Mouse (Mus musculus): ENCODE results near the gene Efcab14. TPM values are rescaled to one million over a fixed set of nuclear protein-coding genes. Genes with fewer than 3 reads are reported as not detected.

The Efcab14 gene
- polyA plus RNA-seq, 1 experiment, result 31.2 TPM

DNA sequence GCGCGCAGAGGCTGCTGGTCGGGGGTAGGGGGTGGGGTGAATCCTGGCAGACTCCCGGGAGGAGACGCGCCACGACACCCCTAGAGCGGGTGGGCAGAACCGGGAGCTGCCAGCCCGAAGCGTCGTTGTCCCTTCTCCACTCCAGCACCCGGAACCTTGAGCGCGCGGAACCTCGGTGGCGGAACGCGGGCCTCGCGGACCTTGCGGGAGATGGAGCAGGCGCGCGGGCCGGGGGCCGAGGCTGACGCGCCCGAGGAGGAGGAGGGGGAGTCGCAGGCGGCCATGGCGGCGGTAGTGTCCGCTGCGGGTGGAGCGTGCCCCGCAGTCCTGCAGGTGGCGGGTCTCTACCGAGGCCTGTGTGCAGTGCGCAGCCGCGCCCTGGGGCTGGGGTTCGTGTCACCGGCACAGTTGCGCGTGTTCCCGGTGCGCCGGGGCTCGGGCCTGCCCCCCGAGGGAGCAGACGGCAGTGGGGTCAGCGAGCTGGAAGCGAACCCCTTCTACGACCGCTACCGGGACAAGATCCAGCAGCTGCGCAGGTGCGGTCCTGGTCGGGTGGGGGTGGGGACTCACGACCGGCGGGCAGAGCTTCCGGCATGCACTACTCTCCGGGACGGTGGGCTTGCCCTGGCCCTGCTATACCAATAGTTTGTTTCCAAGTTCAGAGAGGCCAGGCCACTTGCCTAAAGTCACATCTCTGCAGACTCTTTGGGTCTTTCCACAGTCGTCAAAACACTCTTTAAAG lies 47.4 kb downstream of the Efcab14 start, which contains the start of gene Atpaf1:
Gene Atpaf1, plus strand, starts transcription at position 44 of the 742 bp plus-strand sequence.
- peak; percentile 74 for DNase-seq

GRCm38 (mm10) chr4:115785511-115786034 lies 48.0 kb downstream of the Efcab14 start:
- TF ChIP-seq POLR2A (IDR thresholded peaks at IDR 0.05; ENCODE audit: control insufficient read depth, extremely low read depth, insufficient read depth, low read length, poor library complexity) (no peak), CTCF (IDR thresholded peaks at IDR 0.05; ENCODE audit: borderline replicate concordance, control insufficient read depth, extremely low read depth, insufficient read depth, low read length, poor library complexity) (no peak)
- Histone ChIP-seq H3K4me1 (replicated peaks; ENCODE audit: control insufficient read depth, insufficient read depth, low read length) (peaks cover 8% of the 10 kb centered on the region), H3K36me3 (ENCODE audit: control insufficient read depth, insufficient read depth, low read length) (peaks cover 23% of the 10 kb centered on the region), H3K4me3 (ENCODE audit: control insufficient read depth, insufficient read depth, low read length) (peak overlapping the region; percentile 96), H3K27ac (ENCODE audit: control insufficient read depth, insufficient read depth, low read length) (peak overlapping the region; percentile 45), H3K27me3 (ENCODE audit: control insufficient read depth, insufficient read depth, low read length) (no peaks in the 10 kb centered on the region)
- no peak for DNase-seq
- WGBS, result 50% methylated on average over 7 of the region's 7 CpGs

More for the DNA sequence above, 47.4 kb downstream of the Efcab14 start, which contains the start of gene Atpaf1:
- Histone ChIP-seq H3K4me1 (replicated peaks; ENCODE audit: control insufficient read depth, insufficient read depth, low read length) (peaks cover 11% of the 10 kb centered on the region), H3K4me3 (ENCODE audit: control insufficient read depth, insufficient read depth, low read length) (peak within 1 kb of the TSS; percentile 96), H3K27ac (ENCODE audit: control insufficient read depth, insufficient read depth, low read length) (peak within 1 kb of the TSS; percentile 45), H3K27me3 (ENCODE audit: control insufficient read depth, insufficient read depth, low read length) (no peaks in the 10 kb centered on the region), H3K36me3 (ENCODE audit: control insufficient read depth, insufficient read depth, low read length) (peaks cover 18% of the 10 kb centered on the region)
- WGBS, result under 1% methylated on average over 67 of the region's 69 CpGs
- no peak; the same call in 1 of the 2 replicates for TF ChIP-seq CTCF (IDR thresholded peaks at IDR 0.05; ENCODE audit: borderline replicate concordance, control insufficient read depth, extremely low read depth, insufficient read depth, low read length, poor library complexity)
- TF ChIP-seq POLR2A (IDR thresholded peaks at IDR 0.05; ENCODE audit: control insufficient read depth, extremely low read depth, insufficient read depth, low read length, poor library complexity), result peak; percentile 62

DNA sequence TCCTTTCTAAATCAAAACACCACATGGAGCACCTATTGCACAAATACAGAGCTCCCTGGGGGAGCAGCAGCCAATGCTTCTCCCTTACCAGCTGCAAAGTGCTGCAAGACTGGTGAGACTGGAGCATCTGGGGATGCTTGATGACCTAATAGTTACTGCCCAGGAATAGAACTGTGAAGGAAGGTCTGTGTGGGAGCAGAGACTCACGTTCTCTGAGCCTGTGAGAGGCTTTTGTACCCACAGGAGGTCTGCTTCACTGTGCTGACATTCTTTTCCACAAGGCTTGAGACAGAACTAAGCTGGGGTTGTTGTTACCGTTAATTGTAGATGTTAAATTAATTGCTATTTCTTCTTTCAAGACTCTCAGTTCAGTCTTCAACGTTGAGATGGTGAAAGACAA lies 53.3 kb downstream of the Efcab14 start:
- 94% methylated on average over 3 of the region's 3 CpGs for WGBS
- no peak overlapping the region for H3K27ac ChIP-seq (ENCODE audit: control insufficient read depth, insufficient read depth, low read length)
- no peaks in the 10 kb centered on the region for H3K4me1 ChIP-seq (replicated peaks; ENCODE audit: control insufficient read depth, insufficient read depth, low read length)
- H3K27me3 ChIP-seq (ENCODE audit: control insufficient read depth, insufficient read depth, low read length), result no peaks in the 10 kb centered on the region
- peaks cover 40% of the 10 kb centered on the region for H3K36me3 ChIP-seq (ENCODE audit: control insufficient read depth, insufficient read depth, low read length)
- no peak for DNase-seq
- TF ChIP-seq CTCF (IDR thresholded peaks at IDR 0.05; ENCODE audit: borderline replicate concordance, control insufficient read depth, extremely low read depth, insufficient read depth, low read length, poor library complexity) (no peak), POLR2A (IDR thresholded peaks at IDR 0.05; ENCODE audit: control insufficient read depth, extremely low read depth, insufficient read depth, low read length, poor library complexity) (no peak)
- no peak overlapping the region for H3K4me3 ChIP-seq (ENCODE audit: control insufficient read depth, insufficient read depth, low read length)

DNA sequence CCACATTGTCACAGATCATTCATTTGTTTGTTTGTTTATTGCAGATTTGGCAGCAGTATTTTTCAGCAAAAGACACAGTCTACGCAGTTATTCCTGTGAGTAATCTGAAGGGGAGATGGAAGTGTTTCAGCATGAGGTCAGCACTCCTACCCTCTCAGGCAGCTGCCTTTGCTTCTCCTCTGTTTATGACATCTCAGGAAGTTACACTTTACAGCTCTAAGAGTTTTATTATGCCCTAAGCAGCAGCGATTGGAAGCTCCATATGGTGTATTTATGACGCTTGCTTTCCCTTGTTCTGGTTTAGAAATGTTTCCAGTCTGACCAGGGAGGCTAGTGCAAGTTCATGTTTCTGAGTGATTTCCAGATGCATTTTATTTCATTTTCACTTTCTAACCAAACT lies 57.8 kb downstream of the Efcab14 start:
- WGBS, result 97% methylated on average over 3 of the region's 3 CpGs
- no peaks in the 10 kb centered on the region for H3K4me1 ChIP-seq (replicated peaks; ENCODE audit: control insufficient read depth, insufficient read depth, low read length)
- no peak overlapping the region for H3K4me3 ChIP-seq (ENCODE audit: control insufficient read depth, insufficient read depth, low read length)
- H3K27ac ChIP-seq (ENCODE audit: control insufficient read depth, insufficient read depth, low read length), result no peak overlapping the region
- H3K36me3 ChIP-seq (ENCODE audit: control insufficient read depth, insufficient read depth, low read length), result peaks cover 54% of the 10 kb centered on the region
- no peak for DNase-seq
- H3K27me3 ChIP-seq (ENCODE audit: control insufficient read depth, insufficient read depth, low read length), result no peaks in the 10 kb centered on the region
- no peak for TF ChIP-seq CTCF (IDR thresholded peaks at IDR 0.05; ENCODE audit: borderline replicate concordance, control insufficient read depth, extremely low read depth, insufficient read depth, low read length, poor library complexity)
- TF ChIP-seq POLR2A (IDR thresholded peaks at IDR 0.05; ENCODE audit: control insufficient read depth, extremely low read depth, insufficient read depth, low read length, poor library complexity), result no peak

DNA sequence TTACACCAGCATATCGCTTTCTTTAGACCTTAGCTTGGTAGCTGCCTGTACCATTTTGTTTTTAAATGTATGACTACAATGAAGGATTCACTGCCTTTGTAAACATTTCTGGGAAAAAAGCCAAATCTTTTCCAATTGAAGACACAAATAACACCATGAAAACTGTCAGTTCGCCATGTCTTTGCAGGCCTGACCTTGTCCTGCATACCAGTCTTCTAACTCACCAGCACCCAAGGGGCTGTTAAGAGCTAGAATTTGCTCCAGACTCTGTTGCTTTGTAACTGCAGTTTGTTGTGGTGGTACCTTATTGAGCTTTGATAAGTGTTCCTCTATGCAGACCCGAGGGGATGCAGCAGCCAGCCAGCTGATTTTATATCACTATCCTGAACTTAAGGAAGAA lies 62.4 kb downstream of the Efcab14 start:
- Histone ChIP-seq H3K27me3 (ENCODE audit: control insufficient read depth, insufficient read depth, low read length) (no peaks in the 10 kb centered on the region), H3K4me1 (replicated peaks; ENCODE audit: control insufficient read depth, insufficient read depth, low read length) (no peaks in the 10 kb centered on the region), H3K4me3 (ENCODE audit: control insufficient read depth, insufficient read depth, low read length) (no peak overlapping the region), H3K27ac (ENCODE audit: control insufficient read depth, insufficient read depth, low read length) (no peak overlapping the region), H3K36me3 (ENCODE audit: control insufficient read depth, insufficient read depth, low read length) (peaks cover 56% of the 10 kb centered on the region)
- WGBS, result 89% methylated on average over 3 of the region's 3 CpGs
- no peak for DNase-seq
- TF ChIP-seq POLR2A (IDR thresholded peaks at IDR 0.05; ENCODE audit: control insufficient read depth, extremely low read depth, insufficient read depth, low read length, poor library complexity) (no peak), CTCF (IDR thresholded peaks at IDR 0.05; ENCODE audit: borderline replicate concordance, control insufficient read depth, extremely low read depth, insufficient read depth, low read length, poor library complexity) (no peak)

DNA sequence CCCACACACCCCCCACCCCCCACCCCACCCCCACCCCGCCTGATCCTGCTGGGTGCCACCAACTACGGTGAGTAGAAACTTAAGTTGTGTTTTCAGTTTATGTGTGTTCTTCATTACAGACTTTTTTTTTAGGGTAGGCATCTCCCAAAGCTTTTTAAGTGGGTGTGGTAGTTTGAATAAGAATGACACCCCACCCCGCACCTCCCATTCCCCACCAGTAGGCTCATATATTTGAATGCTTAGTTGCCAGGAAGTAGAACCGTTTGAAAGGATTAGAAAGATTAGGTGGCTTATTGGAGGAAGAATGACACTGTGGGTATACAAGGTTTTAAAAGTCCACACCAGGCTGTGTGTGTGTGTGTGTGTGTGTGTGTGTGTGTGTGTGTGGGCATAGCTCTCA lies 74.8 kb downstream of the Efcab14 start:
- H3K36me3 ChIP-seq (ENCODE audit: control insufficient read depth, insufficient read depth, low read length), result 0 out of 2 replicates have a peak, but pooled peaks cover 3% of the 10 kb centered on the region
- 94% methylated on average over 4 of the region's 4 CpGs for WGBS

More for the DNA sequence above, 74.8 kb downstream of the Efcab14 start:
- no peak overlapping the region for H3K4me3 ChIP-seq (ENCODE audit: control insufficient read depth, insufficient read depth, low read length)
- no peak overlapping the region for H3K27ac ChIP-seq (ENCODE audit: control insufficient read depth, insufficient read depth, low read length)
- DNase-seq, result no peak
- H3K4me1 ChIP-seq (replicated peaks; ENCODE audit: control insufficient read depth, insufficient read depth, low read length), result no peaks in the 10 kb centered on the region
- TF ChIP-seq POLR2A (IDR thresholded peaks at IDR 0.05; ENCODE audit: control insufficient read depth, extremely low read depth, insufficient read depth, low read length, poor library complexity) (no peak), CTCF (IDR thresholded peaks at IDR 0.05; ENCODE audit: borderline replicate concordance, control insufficient read depth, extremely low read depth, insufficient read depth, low read length, poor library complexity) (no peak)
- H3K27me3 ChIP-seq (ENCODE audit: control insufficient read depth, insufficient read depth, low read length), result no peaks in the 10 kb centered on the region
